Mouse (Mus musculus) hindbrain, embryonic 13.5 days (tissue): ENCODE measurements around the gene Smg1. TPM values are rescaled to one million over a fixed set of nuclear protein-coding genes. Genes with fewer than 3 reads are reported as not detected.
A peak's percentile ranks its signal among the peaks of the same experiment; 100 is the strongest.

Source experiments
- ATAC-seq: fragments of 200-750 bp; cut with Nextera tagmentation; 2 replicates; pipeline ENCODE4 v1.8.0; 2017; ENCODE audit warnings: moderate TSS enrichment; ENCODE audit not compliant: low FRiP score
- H3K27ac ChIP-seq: fragments of 300-500 bp; sonication (generic); 2 replicates; pipeline ENCODE4 v1.5.1; 2015; ENCODE audit warnings: inconsistent platforms, mild to moderate bottlenecking, moderate library complexity
- H3K27me3 ChIP-seq: fragments of 300-500 bp; sonication (generic); 2 replicates; pipeline ENCODE4 v1.6.1; 2015; ENCODE audit warnings: mild to moderate bottlenecking, inconsistent platforms
- H3K36me3 ChIP-seq: fragments of 300-500 bp; sonication (generic); 2 replicates; pipeline ENCODE4 v1.6.1; 2015; ENCODE audit warnings: mild to moderate bottlenecking, inconsistent platforms
- H3K4me1 ChIP-seq: fragments of 300-500 bp; sonication (generic); replicated peaks from 2 replicates; pipeline ENCODE4 v1.6.1; 2015; ENCODE audit warnings: inconsistent platforms
- H3K4me2 ChIP-seq: fragments of 300-500 bp; sonication (generic); 2 replicates; pipeline ENCODE4 v1.6.1; 2015; ENCODE audit warnings: inconsistent platforms, mild to moderate bottlenecking, moderate library complexity
- H3K4me3 ChIP-seq: fragments of 300-500 bp; sonication (generic); 2 replicates; pipeline ENCODE4 v1.5.1; 2015; ENCODE audit warnings: mild to moderate bottlenecking, inconsistent platforms
- H3K9ac ChIP-seq: fragments of 300-500 bp; sonication (generic); 2 replicates; pipeline ENCODE4 v1.6.1; 2015; ENCODE audit warnings: mild to moderate bottlenecking, inconsistent platforms
- H3K9me3 ChIP-seq: fragments of 300-500 bp; sonication (generic); 2 replicates; pipeline ENCODE4 v1.6.1; 2016; ENCODE audit warnings: inconsistent platforms
- WGBS: fragments of 180-500 bp; shearing (Covaris S2); methylation state at CpG from one replicate; pipeline ENCODE4 v1.1.7; 2015; 5-methylcytosine and 5-hydroxymethylcytosine counted together
- polyA plus RNA-seq: library from polyadenylated mRNA; unstranded; fragments of >200 nt; fragmentation: Nextera tagmentation; extraction: Ambion mirVana; gene quantifications from 2 replicates; pipeline ENCODE4 v1.2.1, GENCODE M21; 2015

The Smg1 gene
- polyA plus RNA-seq, 1 experiment from 2014 or later, result 21.5 TPM

GRCm38 (mm10) chr7:118126219-118126875, 117.1 kb downstream of the Smg1 start:
- Histone ChIP-seq H3K36me3 (peaks cover 32% of the 10 kb centered on the region), H3K9ac (no peak overlapping the region), H3K4me3 (no peak overlapping the region), H3K4me2 (peak overlapping the region; percentile 67; the same call in 1 of the 2 replicates), H3K27me3 (no peaks in the 10 kb centered on the region), H3K4me1 (peaks cover 29% of the 10 kb centered on the region), H3K9me3 (no peaks in the 10 kb centered on the region), H3K27ac (no peak overlapping the region)
- ATAC-seq, result no peak
- 77% methylated on average over 11 of the region's 11 CpGs for WGBS

DNA sequence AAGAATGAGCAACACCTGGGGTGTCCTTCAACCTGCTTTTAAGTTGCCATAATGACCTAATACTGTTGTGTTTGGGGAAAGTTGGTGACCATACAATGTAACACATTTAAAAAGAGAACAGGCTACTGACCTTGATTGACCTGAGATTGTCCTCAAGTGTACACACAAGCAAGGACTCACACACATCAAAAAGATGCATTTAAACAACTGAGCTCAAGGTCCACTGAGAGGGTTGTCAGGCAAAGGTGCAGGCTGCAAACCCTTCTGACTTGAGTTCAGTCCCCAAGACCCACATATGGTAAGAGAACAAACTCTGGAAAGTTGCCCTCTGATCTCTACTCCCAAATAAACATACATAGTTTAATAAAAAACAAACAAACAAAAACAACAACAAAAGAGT, 117.7 kb downstream of the Smg1 start:
- no peaks in the 10 kb centered on the region for H3K27me3 ChIP-seq
- no peak overlapping the region for H3K4me3 ChIP-seq
- H3K9ac ChIP-seq, result no peak overlapping the region
- no peak for ATAC-seq
- H3K4me1 ChIP-seq, result peaks cover 29% of the 10 kb centered on the region
- no peaks in the 10 kb centered on the region for H3K9me3 ChIP-seq
- H3K27ac ChIP-seq, result no peak overlapping the region
- peaks cover 37% of the 10 kb centered on the region for H3K36me3 ChIP-seq
- no peak overlapping the region for H3K4me2 ChIP-seq

GRCm38 (mm10) chr7:118123512-118124411, 119.7 kb downstream of the Smg1 start:
- no peak overlapping the region for H3K9ac ChIP-seq
- no peak overlapping the region for H3K4me3 ChIP-seq
- WGBS, result 95% methylated on average over 4 of the region's 4 CpGs
- no peak overlapping the region for H3K27ac ChIP-seq
- peaks cover 24% of the 10 kb centered on the region for H3K4me1 ChIP-seq
- no peaks in the 10 kb centered on the region for H3K27me3 ChIP-seq
- ATAC-seq, result no peak
- peaks cover 56% of the 10 kb centered on the region for H3K36me3 ChIP-seq
- no peak overlapping the region for H3K4me2 ChIP-seq
- no peaks in the 10 kb centered on the region for H3K9me3 ChIP-seq

DNA sequence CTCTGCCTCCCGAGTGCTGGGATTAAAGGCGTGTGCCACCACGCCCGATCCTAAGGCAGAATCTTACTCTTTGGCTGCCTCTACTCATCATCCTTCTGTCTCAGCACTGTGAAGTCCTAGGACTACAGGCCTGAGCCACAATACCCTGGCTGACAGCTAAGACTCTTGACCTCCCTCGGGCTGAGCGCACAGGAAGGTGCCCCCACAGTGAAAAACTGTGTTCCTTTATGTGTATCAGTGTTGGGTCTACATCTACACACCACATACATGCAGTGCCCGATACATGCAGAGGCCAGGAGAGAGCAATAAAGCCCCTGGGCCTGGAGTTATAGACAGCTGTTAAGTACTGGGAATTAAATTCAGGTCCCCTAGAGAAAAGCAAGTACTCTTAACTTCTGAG, 121.2 kb downstream of the Smg1 start:
- H3K27ac ChIP-seq, result no peak overlapping the region
- peaks cover 9% of the 10 kb centered on the region for H3K4me1 ChIP-seq
- H3K9ac ChIP-seq, result no peak overlapping the region
- H3K27me3 ChIP-seq, result no peaks in the 10 kb centered on the region
- no peaks in the 10 kb centered on the region for H3K9me3 ChIP-seq
- ATAC-seq, result no peak
- H3K4me3 ChIP-seq, result no peak overlapping the region
- no peak overlapping the region for H3K4me2 ChIP-seq
- peaks cover 62% of the 10 kb centered on the region for H3K36me3 ChIP-seq
- 96% methylated on average over 7 of the region's 7 CpGs for WGBS

- Histone ChIP-seq H3K27me3 (no peaks in the 10 kb centered on the region), H3K27ac (0 out of 2 replicates have a peak overlapping the region, but pooled peaks have one; percentile 15), H3K36me3 (peaks cover 55% of the 10 kb centered on the region), H3K9ac (no peak overlapping the region), H3K4me1 (no peaks in the 10 kb centered on the region), H3K9me3 (no peaks in the 10 kb centered on the region), H3K4me2 (no peak overlapping the region), H3K4me3 (no peak overlapping the region)
- ATAC-seq, result no peak
- 85% methylated on average over 1 of the region's 1 CpGs for WGBS
Measured at GRCm38 (mm10) chr7:118120654-118121053, 122.8 kb downstream of the Smg1 start.

DNA sequence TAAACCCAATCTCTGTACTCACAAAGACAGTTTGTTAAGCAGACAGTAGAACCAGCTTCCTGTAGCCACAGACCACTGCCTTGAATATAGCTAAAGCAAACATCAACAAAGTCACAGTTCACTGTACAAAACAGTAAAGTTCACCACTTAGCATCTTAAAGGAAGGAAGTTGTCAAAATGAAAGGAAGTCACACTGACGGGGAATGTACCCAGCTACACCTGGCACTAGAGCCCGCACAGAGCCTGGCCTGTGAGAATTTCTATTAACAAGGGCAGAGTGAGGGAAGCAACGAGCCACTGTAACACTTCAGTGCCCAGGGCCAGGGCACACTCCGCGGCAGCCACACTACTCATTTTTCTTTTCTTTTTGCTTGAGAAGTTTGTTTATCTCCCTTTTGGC, 123.5 kb downstream of the Smg1 start:
- no peak for ATAC-seq
- Histone ChIP-seq H3K4me3 (no peak overlapping the region), H3K27ac (no peak overlapping the region), H3K4me1 (peaks cover 4% of the 10 kb centered on the region), H3K36me3 (peaks cover 55% of the 10 kb centered on the region), H3K4me2 (no peak overlapping the region), H3K27me3 (no peaks in the 10 kb centered on the region), H3K9me3 (no peaks in the 10 kb centered on the region), H3K9ac (no peak overlapping the region)
- 92% methylated on average over 5 of the region's 5 CpGs for WGBS

GRCm38 (mm10) chr7:118119142-118119541, 124.3 kb downstream of the Smg1 start:
- ATAC-seq, result no peak
- Histone ChIP-seq H3K4me2 (no peak overlapping the region), H3K27me3 (no peaks in the 10 kb centered on the region), H3K27ac (0 out of 2 replicates have a peak overlapping the region, but pooled peaks have one; percentile 30), H3K9ac (no peak overlapping the region), H3K4me1 (peaks cover 12% of the 10 kb centered on the region), H3K36me3 (peaks cover 54% of the 10 kb centered on the region), H3K4me3 (no peak overlapping the region), H3K9me3 (no peaks in the 10 kb centered on the region)
- WGBS, result 59% methylated on average over 2 of the region's 2 CpGs

GRCm38 (mm10) chr7:118118426-118118825, 125.0 kb downstream of the Smg1 start:
- Histone ChIP-seq H3K9me3 (no peaks in the 10 kb centered on the region), H3K4me1 (peaks cover 19% of the 10 kb centered on the region), H3K27ac (no peak overlapping the region), H3K9ac (no peak overlapping the region), H3K27me3 (no peaks in the 10 kb centered on the region), H3K4me2 (no peak overlapping the region), H3K4me3 (no peak overlapping the region), H3K36me3 (peaks cover 56% of the 10 kb centered on the region)
- no peak for ATAC-seq
- WGBS, result 91% methylated on average over 3 of the region's 3 CpGs

DNA sequence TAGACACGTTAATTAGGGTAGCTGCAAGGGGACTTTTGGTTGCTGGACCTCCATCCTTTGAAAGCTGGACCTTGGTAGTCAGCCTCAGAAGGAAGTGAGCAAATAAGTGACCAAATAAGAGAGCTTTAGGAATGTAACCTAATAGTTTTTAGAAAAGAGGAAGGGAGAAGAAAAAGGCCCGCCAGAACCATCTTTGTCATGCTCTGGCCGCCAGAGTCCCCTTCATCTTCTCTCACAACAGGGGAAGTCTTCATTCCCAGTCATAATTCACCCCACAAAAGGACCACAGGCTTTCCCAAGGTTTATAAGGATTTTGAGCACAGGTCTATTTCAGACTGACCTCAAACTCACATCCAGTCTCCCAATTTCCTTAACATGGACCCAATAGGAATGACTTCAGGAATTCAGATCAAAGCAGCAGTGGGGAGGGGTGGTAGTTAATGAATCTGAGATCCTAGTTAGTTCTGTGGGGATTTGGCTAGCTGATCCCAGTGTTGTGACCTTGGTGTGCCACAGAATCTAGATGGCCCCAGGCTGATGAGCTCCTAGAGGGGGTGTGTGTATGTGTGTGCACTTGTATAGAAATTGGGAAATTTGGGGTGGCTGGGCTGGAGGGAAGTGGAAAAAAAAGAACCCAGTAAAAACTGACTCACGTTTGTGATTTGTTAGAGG, 125.8 kb downstream of the Smg1 start:
- H3K4me1 ChIP-seq, result peaks cover 27% of the 10 kb centered on the region
- no peak overlapping the region for H3K9ac ChIP-seq
- no peak overlapping the region for H3K4me2 ChIP-seq
- H3K27ac ChIP-seq, result no peak overlapping the region; the same call in 1 of the 2 replicates
- H3K27me3 ChIP-seq, result no peaks in the 10 kb centered on the region
- ATAC-seq, result no peak
- peaks cover 56% of the 10 kb centered on the region for H3K36me3 ChIP-seq
- no peaks in the 10 kb centered on the region for H3K9me3 ChIP-seq
- WGBS, result 49% methylated on average over 4 of the region's 4 CpGs
- no peak overlapping the region for H3K4me3 ChIP-seq

- peak; percentile 6; the same call in 1 of the 2 replicates for ATAC-seq
- peak overlapping the region; percentile 86; the same call in 1 of the 2 replicates for H3K27ac ChIP-seq
- H3K9ac ChIP-seq, result peak overlapping the region; percentile 70; the same call in 1 of the 2 replicates
- peak overlapping the region; percentile 73 for H3K4me3 ChIP-seq
- H3K4me2 ChIP-seq, result peak overlapping the region; percentile 64
- 11% methylated on average over 8 of the region's 8 CpGs for WGBS
- H3K27me3 ChIP-seq, result no peaks in the 10 kb centered on the region
- H3K9me3 ChIP-seq, result no peaks in the 10 kb centered on the region
- peaks cover 57% of the 10 kb centered on the region for H3K36me3 ChIP-seq
- H3K4me1 ChIP-seq, result peaks cover 34% of the 10 kb centered on the region
Measured at GRCm38 (mm10) chr7:118116787-118117538, 126.5 kb downstream of the Smg1 start.

GRCm38 (mm10) chr7:118115877-118116568, 127.4 kb downstream of the Smg1 start, which contains the start of gene Rps15a:
Gene Rps15a (minus strand): TSS chr7:118116188.
- no peaks in the 10 kb centered on the region for H3K27me3 ChIP-seq
- H3K36me3 ChIP-seq, result peaks cover 64% of the 10 kb centered on the region
- under 1% methylated on average over 40 of the region's 40 CpGs for WGBS
- H3K4me2 ChIP-seq, result peak within 1 kb of the TSS; percentile 90
- H3K9ac ChIP-seq, result peak within 1 kb of the TSS; percentile 92
- peak within 1 kb of the TSS; percentile 93 for H3K27ac ChIP-seq
- peaks cover 43% of the 10 kb centered on the region for H3K4me1 ChIP-seq
- peak; percentile 89 for ATAC-seq
- H3K4me3 ChIP-seq, result peak within 1 kb of the TSS; percentile 73
- no peaks in the 10 kb centered on the region for H3K9me3 ChIP-seq
